Mouse (Mus musculus) heart, embryonic 15.5 days (tissue): ENCODE data around the gene Pelp1. TPM values are rescaled to one million over a fixed set of nuclear protein-coding genes. Genes with fewer than 3 reads are reported as not detected.
A peak's percentile ranks its signal among the peaks of the same experiment; 100 is the strongest.
"Not testable (repeated sequence)": the region's sequence is repeated elsewhere in the genome, so short reads cannot be mapped to it uniquely, and the experiment has no call there.

Experiments
- ATAC-seq: fragments of 200-750 bp; cut with Nextera tagmentation; replicated peaks from 2 replicates; pipeline ENCODE4 v1.8.0; 2017; ENCODE audit warnings: low read depth, moderate TSS enrichment; ENCODE audit not compliant: insufficient number of reproducible peaks, insufficient read depth, low FRiP score
- H3K27ac ChIP-seq: fragments of 300-500 bp; sonication (generic); 2 replicates; pipeline ENCODE4 v1.5.1; 2015; ENCODE audit warnings: mild to moderate bottlenecking, inconsistent platforms
- H3K27me3 ChIP-seq: fragments of 300-500 bp; sonication (generic); 2 replicates; pipeline ENCODE4 v1.6.1; 2015; ENCODE audit warnings: inconsistent platforms
- H3K36me3 ChIP-seq: fragments of 300-500 bp; sonication (generic); 2 replicates; pipeline ENCODE4 v1.6.1; 2015; ENCODE audit warnings: mild to moderate bottlenecking, inconsistent platforms
- H3K4me1 ChIP-seq: fragments of 300-500 bp; sonication (generic); replicated peaks from 2 replicates; pipeline ENCODE4 v1.6.1; 2015; ENCODE audit warnings: inconsistent platforms
- H3K4me2 ChIP-seq: fragments of 300-500 bp; sonication (generic); 2 replicates; pipeline ENCODE4 v1.6.1; 2015; ENCODE audit warnings: inconsistent platforms, mild to moderate bottlenecking, moderate library complexity
- H3K4me3 ChIP-seq: fragments of 300-500 bp; sonication (generic); 2 replicates; pipeline ENCODE4 v1.5.1; 2015; ENCODE audit warnings: mild to moderate bottlenecking, inconsistent platforms
- H3K9ac ChIP-seq: fragments of 300-500 bp; sonication (generic); 2 replicates; pipeline ENCODE4 v1.6.1; 2015; ENCODE audit warnings: mild to moderate bottlenecking, inconsistent platforms
- H3K9me3 ChIP-seq: fragments of 300-500 bp; sonication (generic); replicated peaks from 2 replicates; pipeline ENCODE4 v1.6.1; 2016; ENCODE audit warnings: inconsistent platforms
- WGBS: fragments of 180-500 bp; shearing (Covaris S2); methylation state at CpG from one replicate; pipeline ENCODE4 v1.1.7; 2015; ENCODE audit warnings: mixed read lengths; 5-methylcytosine and 5-hydroxymethylcytosine counted together
- polyA plus RNA-seq: library from polyadenylated mRNA; unstranded; fragments of >200 nt; fragmentation: Nextera tagmentation; extraction: Ambion mirVana; gene quantifications from 2 replicates; pipeline ENCODE4 v1.2.1, GENCODE M21; 2015

Pelp1 gene
- polyA plus RNA-seq, 1 experiment from 2014 or later: 17.6 TPM

DNA sequence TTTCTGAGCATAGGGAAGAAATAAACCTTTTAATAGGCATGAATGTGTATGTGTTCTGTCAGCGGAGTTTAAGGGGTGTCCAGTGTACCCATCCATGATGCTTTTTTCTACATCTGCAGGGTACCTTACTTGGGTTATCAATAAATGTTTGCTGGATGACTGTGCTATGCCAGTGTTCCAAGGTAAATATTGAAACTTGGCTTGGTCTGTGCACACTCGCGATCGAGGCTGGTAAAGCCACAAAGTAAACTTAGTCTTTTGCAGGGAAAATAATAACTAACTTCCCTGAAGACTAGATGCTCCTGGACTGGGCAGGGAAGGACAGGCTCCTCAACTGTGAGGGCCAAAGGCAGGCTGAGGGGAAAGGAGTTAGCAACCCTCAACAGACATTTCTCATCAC is 30.8 kb upstream of the Pelp1 start:
- Histone ChIP-seq H3K9ac (no peak overlapping the region), H3K27ac (no peak overlapping the region)
- 87% methylated on average over 4 of the region's 4 CpGs for WGBS

GRCm38 (mm10) chr11:70438728-70439374 is 29.0 kb upstream of the Pelp1 start:
- Histone ChIP-seq H3K27ac (no peak overlapping the region), H3K9me3 (no peaks in the 10 kb centered on the region), H3K4me2 (no peak overlapping the region), H3K4me3 (no peak overlapping the region), H3K4me1 (peaks cover 2% of the 10 kb centered on the region), H3K27me3 (no peaks in the 10 kb centered on the region), H3K36me3 (peaks cover 16% of the 10 kb centered on the region; the same call in 1 of the 2 replicates), H3K9ac (no peak overlapping the region)
- no peak for ATAC-seq
- WGBS: 81% methylated on average over 7 of the region's 7 CpGs

More for the DNA sequence above, 30.8 kb upstream of the Pelp1 start:
- Histone ChIP-seq H3K36me3 (peaks cover 16% of the 10 kb centered on the region; the same call in 1 of the 2 replicates), H3K4me1 (no peaks in the 10 kb centered on the region), H3K27me3 (no peaks in the 10 kb centered on the region), H3K4me3 (no peak overlapping the region), H3K9me3 (no peaks in the 10 kb centered on the region), H3K4me2 (no peak overlapping the region)
- no peak for ATAC-seq

- no peak overlapping the region for H3K4me3 ChIP-seq
- H3K27me3 ChIP-seq: no peaks in the 10 kb centered on the region
- H3K4me2 ChIP-seq: no peak overlapping the region
- peaks cover 15% of the 10 kb centered on the region for H3K4me1 ChIP-seq
- H3K9ac ChIP-seq: no peak overlapping the region
- H3K36me3 ChIP-seq: peaks cover 16% of the 10 kb centered on the region; the same call in 1 of the 2 replicates
- 73% methylated on average over 6 of the region's 6 CpGs for WGBS
- no peaks in the 10 kb centered on the region for H3K9me3 ChIP-seq
- no peak for ATAC-seq
- H3K27ac ChIP-seq: no peak overlapping the region
Measured at GRCm38 (mm10) chr11:70437426-70437825, 27.6 kb upstream of the Pelp1 start.

DNA sequence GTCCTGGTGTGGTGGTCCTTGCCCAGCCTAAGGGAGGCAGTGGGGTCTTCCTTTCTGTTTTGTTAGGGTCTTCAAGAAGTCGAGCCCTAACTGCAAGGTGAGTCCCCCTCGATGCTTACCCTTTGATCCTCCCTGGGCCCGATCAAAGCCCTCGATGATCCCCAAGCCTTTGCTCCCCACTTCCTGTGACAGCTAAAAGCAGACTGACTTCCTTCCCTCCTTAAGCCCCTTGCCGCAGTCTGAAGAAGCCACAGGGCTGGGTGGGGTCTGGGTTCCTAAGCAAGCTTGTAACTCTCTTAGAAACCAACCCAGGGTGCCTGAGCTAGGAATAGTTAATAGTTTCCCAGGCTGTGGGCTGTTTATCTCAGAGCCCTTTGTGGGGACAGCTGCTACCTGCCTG is 25.6 kb upstream of the Pelp1 start:
- H3K4me3 ChIP-seq: no peak overlapping the region
- H3K27ac ChIP-seq: no peak overlapping the region
- H3K9ac ChIP-seq: no peak overlapping the region
- no peaks in the 10 kb centered on the region for H3K27me3 ChIP-seq
- H3K4me1 ChIP-seq: peaks cover 15% of the 10 kb centered on the region
- ATAC-seq: no peak
- WGBS: 66% methylated on average over 5 of the region's 5 CpGs
- H3K4me2 ChIP-seq: no peak overlapping the region
- no peaks in the 10 kb centered on the region for H3K9me3 ChIP-seq
- peaks cover 16% of the 10 kb centered on the region; the same call in 1 of the 2 replicates for H3K36me3 ChIP-seq

DNA sequence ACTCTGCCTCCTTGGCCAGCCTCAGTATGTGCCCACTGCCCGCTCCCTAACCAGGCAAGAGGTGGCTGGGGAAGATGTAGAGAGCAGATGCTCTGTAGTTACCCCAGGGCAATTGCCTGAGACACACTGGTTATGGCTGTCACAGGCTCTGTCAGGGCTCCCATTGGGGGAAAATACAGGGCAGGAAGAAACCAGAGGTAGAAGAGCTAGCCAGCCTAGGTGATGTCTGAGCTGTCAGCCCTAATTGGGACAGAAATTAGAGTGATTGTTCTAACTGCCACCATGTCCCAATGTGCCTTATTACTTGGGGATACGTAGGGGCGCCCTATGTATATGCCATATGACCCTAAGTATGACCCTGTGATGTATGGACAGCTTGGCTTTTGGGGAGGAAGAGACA is 24.1 kb upstream of the Pelp1 start:
- 93% methylated on average over 3 of the region's 3 CpGs for WGBS
- Histone ChIP-seq H3K4me1 (peaks cover 15% of the 10 kb centered on the region), H3K27me3 (no peaks in the 10 kb centered on the region), H3K9me3 (no peaks in the 10 kb centered on the region), H3K36me3 (peaks cover 7% of the 10 kb centered on the region; the same call in 1 of the 2 replicates), H3K4me3 (peak overlapping the region; percentile 79), H3K4me2 (peak overlapping the region; percentile 92), H3K27ac (no peak overlapping the region), H3K9ac (no peak overlapping the region)
- ATAC-seq: no peak

DNA sequence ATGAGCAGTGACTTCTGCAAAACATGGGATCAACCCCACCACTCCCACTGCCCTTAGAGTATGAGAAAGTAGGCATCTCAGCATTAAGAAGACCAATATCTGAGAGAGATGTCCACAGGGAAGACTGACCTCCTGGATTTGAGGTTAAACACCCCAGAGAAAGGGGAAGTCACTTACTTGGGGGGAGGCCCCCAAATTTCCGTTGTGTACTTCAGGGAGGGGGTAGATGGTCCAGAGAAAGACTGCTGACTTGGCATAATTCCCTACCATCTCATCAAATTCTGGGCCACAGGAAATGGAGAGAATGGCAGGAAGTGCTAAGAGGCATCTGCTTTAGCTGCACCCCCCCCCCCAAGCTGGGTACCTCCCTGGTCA is 23.7 kb upstream of the Pelp1 start:
- peak overlapping the region; percentile 79 for H3K4me3 ChIP-seq
- peak overlapping the region; percentile 92 for H3K4me2 ChIP-seq
- no peaks in the 10 kb centered on the region for H3K27me3 ChIP-seq
- 58% methylated on average over 1 of the region's 1 CpGs for WGBS
- peaks cover 15% of the 10 kb centered on the region for H3K4me1 ChIP-seq
- H3K9ac ChIP-seq: no peak overlapping the region; the same call in 1 of the 2 replicates
- H3K9me3 ChIP-seq: no peaks in the 10 kb centered on the region
- ATAC-seq: no peak
- H3K27ac ChIP-seq: no peak overlapping the region
- peaks cover 5% of the 10 kb centered on the region; the same call in 1 of the 2 replicates for H3K36me3 ChIP-seq

DNA sequence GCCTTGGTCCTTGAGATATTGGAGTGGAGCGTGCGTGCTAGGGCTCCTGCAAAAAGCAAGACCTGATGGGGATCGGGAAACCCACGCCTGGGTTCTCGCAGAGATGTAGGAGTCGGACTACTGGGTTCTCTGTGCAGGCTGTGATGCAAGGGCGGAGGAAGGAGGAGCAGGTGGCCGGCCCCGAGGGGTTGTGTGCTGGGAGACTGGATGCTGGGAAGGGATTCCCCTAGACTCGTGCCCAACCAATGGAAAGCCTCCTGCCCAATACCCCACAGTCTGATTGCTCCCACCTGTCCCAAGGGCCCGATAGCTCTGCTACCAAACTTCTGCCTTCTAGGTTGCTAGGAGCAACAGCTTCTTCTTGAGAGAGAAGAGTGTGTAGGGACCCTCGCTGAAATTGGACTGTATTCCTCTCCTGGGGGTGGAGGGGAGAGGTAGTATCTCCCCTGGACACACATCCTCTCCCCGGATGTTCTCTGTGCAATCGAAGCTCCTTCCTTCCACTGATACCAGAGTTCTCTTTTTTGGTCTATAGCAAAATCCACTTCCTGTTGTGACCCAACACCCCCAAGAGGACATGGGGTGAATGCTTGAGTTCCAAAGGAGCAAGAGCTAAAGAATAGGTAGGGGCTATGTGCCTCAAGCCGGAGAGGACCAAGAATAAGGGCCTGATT is 23.2 kb upstream of the Pelp1 start:
- 9% methylated on average over 15 of the region's 15 CpGs for WGBS

DNA sequence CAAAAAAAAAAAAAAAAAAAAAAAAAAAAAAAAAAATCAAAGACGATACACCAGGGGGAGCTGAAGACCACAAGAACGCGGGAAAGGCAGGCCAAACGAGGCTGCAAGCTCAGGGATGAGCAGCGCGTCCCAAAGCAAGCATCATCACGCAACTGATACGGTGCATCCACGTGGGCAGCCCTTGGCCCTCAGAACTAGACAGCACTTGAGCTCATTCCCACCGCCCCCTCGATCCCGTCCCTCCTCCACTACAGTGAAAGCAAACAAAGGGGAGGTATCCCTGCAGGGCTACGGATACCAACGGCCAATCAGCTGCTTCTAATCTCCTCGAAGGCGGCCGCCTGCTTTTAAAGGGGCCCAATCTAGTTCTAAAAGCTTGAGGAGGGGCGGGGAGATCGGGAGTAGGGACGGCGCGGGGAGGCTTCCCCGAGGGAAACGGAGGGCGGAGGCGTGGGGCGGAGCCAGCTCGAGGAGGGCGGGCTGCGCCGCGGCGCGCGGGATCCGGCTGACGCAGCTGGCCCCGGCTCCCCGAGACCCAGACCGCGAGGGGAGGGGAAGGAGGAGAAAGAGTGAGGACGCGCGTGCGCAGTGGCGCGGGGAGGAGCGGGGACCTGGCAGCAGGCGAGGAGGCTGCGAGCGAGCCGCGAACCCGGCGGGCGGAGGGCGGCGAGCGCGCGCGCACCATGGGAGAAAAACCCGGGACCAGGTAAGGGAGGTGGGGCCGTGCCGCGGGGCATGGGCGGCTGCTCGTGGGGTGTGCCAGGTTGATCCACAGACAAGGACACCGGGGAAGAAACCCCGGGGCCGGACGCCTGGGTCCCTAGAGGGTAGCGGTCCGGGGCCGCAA is 22.4 kb upstream of the Pelp1 start, which contains the start of gene Arrb2:
Gene Arrb2, plus strand, starts transcription at position 588 of the 847 bp plus-strand sequence.
- ATAC-seq: peak; percentile 94
- under 1% methylated on average over 75 of the region's 75 CpGs for WGBS
- peaks cover 5% of the 10 kb centered on the region; the same call in 1 of the 2 replicates for H3K36me3 ChIP-seq

More for the DNA sequence above, 23.2 kb upstream of the Pelp1 start:
- ATAC-seq: peak; percentile 6; the same call in 1 of the 2 replicates
- Histone ChIP-seq H3K36me3 (peaks cover 5% of the 10 kb centered on the region; the same call in 1 of the 2 replicates), H3K4me2 (peak overlapping the region; percentile 92), H3K9me3 (no peaks in the 10 kb centered on the region), H3K27me3 (no peaks in the 10 kb centered on the region), H3K4me1 (peaks cover 15% of the 10 kb centered on the region), H3K9ac (peak overlapping the region; percentile 89), H3K27ac (peak overlapping the region; percentile 74), H3K4me3 (peak overlapping the region; percentile 79)

DNA sequence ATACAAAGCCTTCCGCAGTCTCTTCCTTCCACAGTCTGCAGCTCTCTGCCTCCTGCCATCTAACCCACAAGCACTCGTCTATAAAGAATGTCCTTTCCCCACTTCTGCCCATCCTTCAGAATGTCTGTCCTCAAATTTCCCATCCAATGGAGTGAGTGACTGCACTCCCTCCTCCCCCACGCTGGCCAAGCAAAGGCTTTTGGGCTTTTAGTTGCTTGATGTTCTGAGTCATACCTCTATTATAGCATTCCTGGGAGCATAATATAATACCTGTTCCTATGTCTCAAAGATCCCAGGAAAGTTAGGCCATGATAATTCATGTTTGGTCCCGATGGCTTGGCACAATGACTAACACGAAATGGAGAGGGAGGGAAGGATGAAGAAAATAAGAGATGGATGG is 21.7 kb upstream of the Pelp1 start:
- Histone ChIP-seq H3K4me2 (peak overlapping the region; percentile 92), H3K4me1 (peaks cover 15% of the 10 kb centered on the region), H3K27me3 (no peaks in the 10 kb centered on the region), H3K9me3 (no peaks in the 10 kb centered on the region), H3K36me3 (peaks cover 3% of the 10 kb centered on the region; the same call in 1 of the 2 replicates), H3K9ac (no peak overlapping the region), H3K27ac (peak overlapping the region; percentile 74; the same call in 1 of the 2 replicates), H3K4me3 (no peak overlapping the region; the same call in 1 of the 2 replicates)
- no peak for ATAC-seq
- 33% methylated on average over 5 of the region's 5 CpGs for WGBS

More for the DNA sequence above, 22.4 kb upstream of the Pelp1 start, which contains the start of gene Arrb2:
- H3K9me3 ChIP-seq: no peaks in the 10 kb centered on the region
- H3K27me3 ChIP-seq: no peaks in the 10 kb centered on the region
- H3K4me3 ChIP-seq: peak within 1 kb of the TSS; percentile 79
- H3K4me2 ChIP-seq: peak within 1 kb of the TSS; percentile 92
- H3K4me1 ChIP-seq: peaks cover 15% of the 10 kb centered on the region
- peak within 1 kb of the TSS; percentile 89 for H3K9ac ChIP-seq
- peak within 1 kb of the TSS; percentile 74 for H3K27ac ChIP-seq

- not testable (repeated sequence) for H3K4me2 ChIP-seq, H3K27ac ChIP-seq, ATAC-seq, H3K36me3 ChIP-seq, H3K4me1 ChIP-seq, H3K9me3 ChIP-seq, H3K9ac ChIP-seq, H3K4me3 ChIP-seq, H3K27me3 ChIP-seq
- WGBS: 67% methylated on average over 6 of the region's 6 CpGs
Measured at GRCm38 (mm10) chr11:70426598-70426997, 16.8 kb upstream of the Pelp1 start.

DNA sequence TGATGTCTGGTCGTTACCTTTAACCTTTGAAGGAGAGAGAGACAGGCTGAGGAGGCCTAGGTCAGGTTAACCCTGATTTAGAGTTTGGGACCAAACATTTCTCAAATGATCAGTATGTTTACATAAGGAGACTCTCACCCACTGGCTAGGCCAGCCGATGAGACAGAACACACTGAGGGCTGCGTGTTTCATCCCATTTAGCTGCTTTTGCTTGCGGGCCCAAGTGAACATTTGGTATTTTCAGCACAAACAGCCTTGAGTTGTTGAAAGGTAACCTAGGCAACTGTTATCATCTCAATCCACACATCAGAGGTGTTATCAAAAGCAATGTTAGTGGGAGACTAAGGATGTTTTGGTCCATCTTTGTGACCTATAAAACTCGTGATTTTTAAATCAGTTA is 9.7 kb upstream of the Pelp1 start:
- no peak overlapping the region for H3K4me3 ChIP-seq
- H3K4me2 ChIP-seq: no peak overlapping the region
- H3K36me3 ChIP-seq: no peaks in the 10 kb centered on the region
- no peak overlapping the region for H3K27ac ChIP-seq
- H3K9ac ChIP-seq: no peak overlapping the region
- no peak for ATAC-seq
- 34% methylated on average over 5 of the region's 5 CpGs for WGBS
- H3K27me3 ChIP-seq: 0 out of 2 replicates have a peak, but pooled peaks cover 3% of the 10 kb centered on the region
- H3K9me3 ChIP-seq: no peaks in the 10 kb centered on the region
- H3K4me1 ChIP-seq: no peaks in the 10 kb centered on the region
